Mouse (Mus musculus) forebrain, embryonic 11.5 days (tissue): ENCODE measurements around the gene Tubgcp4. TPM values are rescaled to one million over a fixed set of nuclear protein-coding genes. Genes with fewer than 3 reads are reported as not detected.

Experiments used
- ATAC-seq: fragments of 200-750 bp; cut with Nextera tagmentation; replicated peaks from 2 replicates; pipeline ENCODE4 v1.8.0; 2017; ENCODE audit warnings: moderate TSS enrichment; ENCODE audit not compliant: low FRiP score
- DNase-seq: peaks from one replicate; pipeline ENCODE4 v3.0.0-alpha.2; 2017; ENCODE audit warnings: low spot score
- H3K27ac ChIP-seq: fragments of 300-500 bp; sonication (generic); 2 replicates; pipeline ENCODE4 v1.5.1; 2014; ENCODE audit warnings: low read depth, low read length
- H3K27me3 ChIP-seq: fragments of 300-500 bp; sonication (generic); 2 replicates; pipeline ENCODE4 v1.6.1; 2014; ENCODE audit warnings: mild to moderate bottlenecking, low read length, mixed read lengths; ENCODE audit not compliant: control insufficient read depth, insufficient read depth
- H3K36me3 ChIP-seq: fragments of 300-500 bp; sonication (generic); 2 replicates; pipeline ENCODE4 v1.6.1; 2014; ENCODE audit warnings: mild to moderate bottlenecking, low read length, moderate library complexity, mixed read lengths; ENCODE audit not compliant: control insufficient read depth, insufficient read depth
- H3K4me1 ChIP-seq: fragments of 300-500 bp; sonication (generic); replicated peaks from 2 replicates; pipeline ENCODE4 v1.6.1; 2014; ENCODE audit warnings: low read length, mixed read lengths; ENCODE audit not compliant: control insufficient read depth, insufficient read depth
- H3K4me2 ChIP-seq: fragments of 300-500 bp; sonication (generic); 2 replicates; pipeline ENCODE4 v1.6.1; 2014; ENCODE audit warnings: low read depth, mild to moderate bottlenecking, low read length, moderate library complexity, mixed read lengths; ENCODE audit not compliant: severe bottlenecking
- H3K4me3 ChIP-seq: fragments of 300-500 bp; sonication (generic); 2 replicates; pipeline ENCODE4 v1.5.1; 2014; ENCODE audit warnings: low read depth, low read length
- H3K9ac ChIP-seq: fragments of 300-500 bp; sonication (generic); 2 replicates; pipeline ENCODE4 v1.6.1; 2014; ENCODE audit warnings: low read length
- H3K9me3 ChIP-seq: fragments of 300-500 bp; sonication (generic); 2 replicates; pipeline ENCODE4 v1.6.1; 2016; ENCODE audit warnings: low read length, mixed read lengths; ENCODE audit not compliant: control insufficient read depth
- WGBS: fragments of 180-500 bp; shearing (Covaris S2); extraction: QIAGEN DNeasy Blood & Tissue Kit; methylation state at CpG from one replicate; pipeline ENCODE4 v1.1.7; 2014; 5-methylcytosine and 5-hydroxymethylcytosine counted together
- polyA plus RNA-seq: library from polyadenylated mRNA; unstranded; fragments of >200 nt; fragmentation: Nextera tagmentation; extraction: Ambion mirVana; gene quantifications from 2 replicates; pipeline ENCODE4 v1.2.1, GENCODE M21; 2014

Tubgcp4 gene
- polyA plus RNA-seq, 1 experiment from 2014 or later: 84.5 TPM

- H3K36me3 ChIP-seq: peaks cover 12% of the 10 kb centered on the region; the same call in 1 of the 2 replicates
- H3K4me3 ChIP-seq: no peak overlapping the region
- no peak overlapping the region for H3K27ac ChIP-seq
- H3K27me3 ChIP-seq: no peaks in the 10 kb centered on the region
- H3K4me1 ChIP-seq: no peaks in the 10 kb centered on the region
- ATAC-seq: no peak
- H3K9me3 ChIP-seq: no peaks in the 10 kb centered on the region
- H3K4me2 ChIP-seq: no peak overlapping the region
- no peak for DNase-seq
- WGBS: 89% methylated on average over 2 of the region's 2 CpGs
- no peak overlapping the region for H3K9ac ChIP-seq
Measured at GRCm38 (mm10) chr2:121223010-121223409, 52.6 kb downstream of the Tubgcp4 start.

- peaks cover 16% of the 10 kb centered on the region for H3K36me3 ChIP-seq
- no peaks in the 10 kb centered on the region for H3K27me3 ChIP-seq
- DNase-seq: no peak
- no peak overlapping the region for H3K9ac ChIP-seq
- no peak overlapping the region for H3K27ac ChIP-seq
- no peak overlapping the region for H3K4me3 ChIP-seq
- no peaks in the 10 kb centered on the region for H3K9me3 ChIP-seq
- H3K4me2 ChIP-seq: no peak overlapping the region
- H3K4me1 ChIP-seq: no peaks in the 10 kb centered on the region
- 92% methylated on average over 4 of the region's 4 CpGs for WGBS
- no peak for ATAC-seq
Measured at GRCm38 (mm10) chr2:121228135-121228534, 57.7 kb downstream of the Tubgcp4 start.

GRCm38 (mm10) chr2:121235460-121236072, 65.1 kb downstream of the Tubgcp4 start:
- H3K36me3 ChIP-seq: peaks cover 15% of the 10 kb centered on the region
- no peaks in the 10 kb centered on the region for H3K9me3 ChIP-seq
- H3K27ac ChIP-seq: no peak overlapping the region
- ATAC-seq (no peak), DNase-seq (no peak)
- no peak overlapping the region for H3K4me3 ChIP-seq
- H3K27me3 ChIP-seq: no peaks in the 10 kb centered on the region
- H3K4me2 ChIP-seq: no peak overlapping the region
- no peak overlapping the region for H3K9ac ChIP-seq
- H3K4me1 ChIP-seq: no peaks in the 10 kb centered on the region
- 90% methylated on average over 8 of the region's 8 CpGs for WGBS

GRCm38 (mm10) chr2:121239426-121239825, 69.0 kb downstream of the Tubgcp4 start:
- DNase-seq (no peak), ATAC-seq (no peak)
- peaks cover 18% of the 10 kb centered on the region; the same call in 1 of the 2 replicates for H3K36me3 ChIP-seq

GRCm38 (mm10) chr2:121244099-121244498, 73.6 kb downstream of the Tubgcp4 start:
- Histone ChIP-seq H3K27ac (no peak overlapping the region), H3K9ac (no peak overlapping the region), H3K36me3 (peaks cover 23% of the 10 kb centered on the region; the same call in 1 of the 2 replicates), H3K4me1 (no peaks in the 10 kb centered on the region), H3K4me2 (no peak overlapping the region), H3K4me3 (no peak overlapping the region), H3K27me3 (no peaks in the 10 kb centered on the region), H3K9me3 (no peaks in the 10 kb centered on the region)
- ATAC-seq (no peak), DNase-seq (no peak)
- 93% methylated on average over 5 of the region's 5 CpGs for WGBS

More at GRCm38 (mm10) chr2:121239426-121239825, 69.0 kb downstream of the Tubgcp4 start:
- Histone ChIP-seq H3K4me2 (no peak overlapping the region), H3K27me3 (no peaks in the 10 kb centered on the region), H3K4me1 (no peaks in the 10 kb centered on the region), H3K9ac (no peak overlapping the region), H3K9me3 (no peaks in the 10 kb centered on the region), H3K27ac (no peak overlapping the region), H3K4me3 (no peak overlapping the region)
- 90% methylated on average over 4 of the region's 4 CpGs for WGBS

Other genes with a start within 250 kb of the Tubgcp4 start
- gene Ubr1, start 199.9 kb upstream of the Tubgcp4 start, polyA plus RNA-seq: 25.1 TPM in 2 replicates
- 3.4 and 4.9 TPM in 2 replicates for gene Tmem62, start 193.6 kb upstream of the Tubgcp4 start, polyA plus RNA-seq
- gene Ccndbp1, start 162.3 kb upstream of the Tubgcp4 start, polyA plus RNA-seq: 37.0 and 43.3 TPM in 2 replicates
- gene Epb42, start 133.6 kb upstream of the Tubgcp4 start, polyA plus RNA-seq: 7.6 and 8.4 TPM in 2 replicates
- gene Tgm5, start 84.8 kb upstream of the Tubgcp4 start, polyA plus RNA-seq: not detected in 2 replicates
- gene Tgm7, start 60.9 kb upstream of the Tubgcp4 start, polyA plus RNA-seq: not detected in 2 replicates
- gene Adal, start 30.2 kb upstream of the Tubgcp4 start, polyA plus RNA-seq: 28.7 and 33.2 TPM in 2 replicates
- gene Lcmt2, start 30.0 kb upstream of the Tubgcp4 start, polyA plus RNA-seq: 20.2 and 23.3 TPM in 2 replicates
- gene Zscan29, start 471 bp downstream of the Tubgcp4 start, polyA plus RNA-seq: 15.4 and 15.6 TPM in 2 replicates
- gene Trp53bp1, start 100.8 kb downstream of the Tubgcp4 start, polyA plus RNA-seq: 152 and 169 TPM in 2 replicates
- gene Map1a, start 118.9 kb downstream of the Tubgcp4 start, polyA plus RNA-seq: 16.2 and 18.1 TPM in 2 replicates
- 10.7 and 11.7 TPM in 2 replicates for gene Ppip5k1, start 184.7 kb downstream of the Tubgcp4 start, polyA plus RNA-seq
- gene Ckmt1, start 187.1 kb downstream of the Tubgcp4 start, polyA plus RNA-seq: 3.0 and 3.6 TPM in 2 replicates
- gene Strc, start 216.5 kb downstream of the Tubgcp4 start, polyA plus RNA-seq: not detected in 2 replicates
- 407 and 435 TPM in 2 replicates for gene Pdia3, start 243.1 kb downstream of the Tubgcp4 start, polyA plus RNA-seq
- 2.2 and 2.4 TPM in 2 replicates for gene Catsper2, start 243.1 kb downstream of the Tubgcp4 start, polyA plus RNA-seq